Mouse (Mus musculus): ENCODE measurements around the gene Timm50. TPM values are rescaled to one million over a fixed set of nuclear protein-coding genes. Genes with fewer than 3 reads are reported as not detected.

Gene Timm50
- polyA plus RNA-seq, 1 experiment from 2014 or later: 160 TPM

GRCm38 (mm10) chr7:28348601-28349000 lies 36.7 kb upstream of the Timm50 start:
- Histone ChIP-seq H3K27me3 (no peaks in the 10 kb centered on the region), H3K9ac (no peak overlapping the region), H3K36me3 (peaks cover 12% of the 10 kb centered on the region), H3K4me2 (replicated peaks) (no peak overlapping the region), H3K27ac (no peak overlapping the region), H3K9me3 (replicated peaks) (no peaks in the 10 kb centered on the region), H3K4me1 (peaks cover 15% of the 10 kb centered on the region), H3K4me3 (no peak overlapping the region)
- 86% methylated on average over 7 of the region's 7 CpGs for WGBS
- ATAC-seq (ENCODE audit: low FRiP score): no peak

DNA sequence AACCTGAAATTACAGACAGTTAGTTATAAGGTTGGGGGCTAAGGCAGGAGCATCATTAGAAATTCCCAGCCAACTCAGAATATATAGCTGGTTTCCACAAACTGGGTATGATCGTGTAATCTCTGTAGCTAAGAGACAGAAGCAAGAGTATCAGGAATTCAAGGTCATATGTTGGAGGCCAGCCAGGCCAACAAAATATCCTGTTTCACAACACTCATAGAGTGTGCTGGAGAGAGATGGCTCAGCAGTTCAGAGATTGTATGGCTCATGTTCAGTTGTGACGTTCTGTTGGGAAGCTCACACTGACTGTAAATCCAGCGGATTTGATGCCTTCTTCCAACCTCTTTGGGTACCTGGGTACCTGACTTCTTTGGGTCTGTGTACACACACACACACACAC lies 35.9 kb upstream of the Timm50 start:
- 0 out of 2 replicates have a peak, but pooled peaks cover 4% of the 10 kb centered on the region for H3K36me3 ChIP-seq
- H3K27me3 ChIP-seq: no peaks in the 10 kb centered on the region
- no peak overlapping the region for H3K4me2 ChIP-seq (replicated peaks)
- peaks cover 15% of the 10 kb centered on the region for H3K4me1 ChIP-seq
- no peak overlapping the region for H3K4me3 ChIP-seq
- no peaks in the 10 kb centered on the region for H3K9me3 ChIP-seq (replicated peaks)
- no peak overlapping the region for H3K27ac ChIP-seq
- 86% methylated on average over 3 of the region's 3 CpGs for WGBS
- no peak for ATAC-seq (ENCODE audit: low FRiP score)
- no peak overlapping the region for H3K9ac ChIP-seq

DNA sequence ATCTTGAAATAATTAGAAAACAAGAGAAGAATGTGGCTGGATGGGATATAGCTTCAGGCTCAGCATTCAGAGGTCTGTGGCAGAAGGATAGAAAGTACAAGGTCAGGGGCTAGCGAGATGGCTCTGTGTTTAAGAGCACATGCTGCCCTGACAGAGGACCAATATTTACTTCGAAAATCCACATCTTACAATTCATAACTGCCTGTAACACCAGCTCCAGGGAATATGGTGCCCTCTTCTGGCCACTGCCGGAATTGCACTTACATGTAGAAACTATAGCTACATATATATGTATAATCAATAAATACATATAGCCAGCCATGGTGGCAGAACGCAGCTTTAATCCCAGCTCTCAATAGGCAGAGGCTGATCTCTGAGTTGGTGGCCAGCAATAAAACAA lies 32.8 kb upstream of the Timm50 start:
- Histone ChIP-seq H3K4me3 (no peak overlapping the region), H3K36me3 (no peaks in the 10 kb centered on the region), H3K27me3 (no peaks in the 10 kb centered on the region), H3K4me1 (peaks cover 3% of the 10 kb centered on the region), H3K9me3 (replicated peaks) (no peaks in the 10 kb centered on the region), H3K9ac (no peak overlapping the region), H3K4me2 (replicated peaks) (no peak overlapping the region), H3K27ac (no peak overlapping the region)
- 5% methylated on average over 4 of the region's 4 CpGs for WGBS
- no peak for ATAC-seq (ENCODE audit: low FRiP score)

DNA sequence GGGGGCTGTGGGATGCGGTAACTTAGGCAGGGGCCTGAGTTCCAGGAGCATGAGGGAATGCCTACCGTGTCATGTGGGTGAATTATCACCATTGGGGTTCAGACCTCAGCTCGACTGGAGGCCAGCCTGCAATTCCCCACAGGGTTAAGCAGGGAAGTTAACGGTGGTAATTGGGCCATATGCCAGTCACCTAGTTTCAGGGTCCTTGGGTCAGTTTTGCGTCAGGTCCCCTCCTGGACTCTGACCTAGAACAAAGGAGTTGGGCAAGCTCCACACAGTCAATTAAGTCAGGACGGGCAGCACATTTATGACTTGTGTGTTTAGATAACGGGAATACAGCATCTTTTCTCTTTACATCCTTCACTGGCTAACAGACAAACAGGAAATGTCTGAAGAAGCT lies 29.5 kb upstream of the Timm50 start:
- 54% methylated on average over 7 of the region's 7 CpGs for WGBS
- Histone ChIP-seq H3K4me1 (peaks cover 9% of the 10 kb centered on the region), H3K4me3 (no peak overlapping the region), H3K9me3 (replicated peaks) (no peaks in the 10 kb centered on the region), H3K27ac (no peak overlapping the region), H3K9ac (0 out of 2 replicates have a peak overlapping the region, but pooled peaks have one; percentile 18), H3K36me3 (no peaks in the 10 kb centered on the region), H3K27me3 (no peaks in the 10 kb centered on the region), H3K4me2 (replicated peaks) (no peak overlapping the region)
- no peak for ATAC-seq (ENCODE audit: low FRiP score)

DNA sequence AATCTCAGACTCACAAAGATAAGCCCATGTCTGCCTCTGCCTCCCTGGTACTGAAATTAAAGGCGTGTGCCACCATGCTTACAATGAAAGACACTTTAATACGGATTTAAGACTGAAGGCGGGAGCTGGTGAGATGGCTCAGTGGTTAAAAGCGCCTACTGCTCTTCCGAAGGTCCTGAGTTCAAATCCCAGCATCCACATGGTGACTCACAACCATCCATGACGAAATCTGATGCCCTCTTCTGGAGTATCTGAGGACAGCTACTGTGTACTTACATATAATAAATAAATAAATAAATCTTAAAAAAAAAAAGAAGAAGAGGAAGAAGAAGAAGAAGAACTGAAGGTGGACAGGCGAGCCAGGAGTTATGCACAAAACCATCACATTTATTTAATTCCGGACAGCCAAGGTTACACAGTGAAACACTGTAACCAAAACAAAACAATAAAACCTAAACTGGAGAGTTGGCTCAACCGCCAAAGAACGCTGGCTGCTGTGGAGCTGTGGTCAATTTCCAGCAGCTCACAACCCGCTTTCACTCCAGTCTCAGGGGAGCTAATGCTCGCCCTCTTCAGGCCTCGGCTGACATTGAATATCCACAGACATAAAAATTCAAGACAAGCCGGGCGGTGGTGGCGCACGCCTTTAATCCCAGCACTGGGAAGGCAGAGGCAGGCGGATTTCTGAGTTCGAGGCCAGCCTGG lies 27.5 kb upstream of the Timm50 start:
- Histone ChIP-seq H3K9me3 (replicated peaks) (no peaks in the 10 kb centered on the region), H3K4me3 (peak overlapping the region; percentile 90), H3K36me3 (no peaks in the 10 kb centered on the region), H3K9ac (no peak overlapping the region), H3K27ac (peak overlapping the region; percentile 86; the same call in 1 of the 2 replicates), H3K4me2 (replicated peaks) (peak overlapping the region; percentile 76), H3K27me3 (no peaks in the 10 kb centered on the region), H3K4me1 (peaks cover 17% of the 10 kb centered on the region)
- no peak for ATAC-seq (ENCODE audit: low FRiP score)
- WGBS: 78% methylated on average over 19 of the region's 19 CpGs

DNA sequence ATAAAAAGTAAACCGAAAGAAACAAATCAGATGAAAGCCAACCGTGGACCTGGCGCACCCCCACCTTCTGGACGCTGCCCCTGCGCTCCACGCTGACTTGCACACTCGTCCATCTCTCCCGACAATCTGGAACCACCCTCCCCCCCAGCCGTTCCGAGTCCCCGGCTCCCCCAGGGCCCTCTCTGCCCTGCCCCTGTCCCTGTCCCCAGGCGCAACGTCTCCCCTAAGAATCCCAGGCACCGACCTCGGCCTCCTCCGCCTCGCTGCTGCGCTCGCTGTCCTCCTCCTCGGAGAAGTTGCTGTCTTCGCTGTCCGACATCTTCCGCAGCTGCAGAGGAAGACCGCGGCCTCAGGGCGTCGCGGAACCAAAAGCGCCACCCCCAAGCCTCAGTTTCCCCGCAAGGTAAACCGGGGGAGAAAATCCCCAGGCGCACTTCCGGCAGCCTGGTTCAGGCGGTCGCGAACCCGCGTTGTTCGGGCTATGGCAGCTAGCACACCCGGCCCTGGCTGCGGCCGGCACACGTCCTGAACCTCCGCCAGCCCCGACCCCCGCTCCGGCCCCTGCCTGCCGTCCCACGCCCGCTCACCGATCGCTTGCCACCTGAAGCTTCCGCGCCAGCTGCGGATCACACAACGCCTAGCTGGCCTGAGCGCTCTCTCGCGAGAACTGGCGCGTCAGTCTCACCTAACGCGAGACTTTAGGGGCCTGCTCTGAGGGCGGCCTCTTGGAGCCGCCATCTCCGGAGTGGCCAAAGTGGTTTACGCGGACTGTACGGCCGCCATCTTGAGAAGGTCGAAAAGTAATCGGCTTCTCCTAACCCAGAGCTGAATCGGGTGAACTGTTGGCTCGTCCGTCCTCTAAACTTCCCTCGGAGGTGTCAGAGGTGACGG lies 26.5 kb upstream of the Timm50 start, which contains the start of gene Supt5:
Gene Supt5 (minus strand): TSS at position 639 of the 891 bp plus-strand sequence.
- H3K4me3 ChIP-seq: peak within 1 kb of the TSS; percentile 90
- peaks cover 17% of the 10 kb centered on the region for H3K4me1 ChIP-seq
- H3K27ac ChIP-seq: peak within 1 kb of the TSS; percentile 86
- H3K4me2 ChIP-seq (replicated peaks): peak within 1 kb of the TSS; percentile 76
- H3K9me3 ChIP-seq (replicated peaks): no peaks in the 10 kb centered on the region
- H3K27me3 ChIP-seq: no peaks in the 10 kb centered on the region
- peak; percentile 98 for ATAC-seq (ENCODE audit: low FRiP score)
- peak within 1 kb of the TSS; percentile 95 for H3K9ac ChIP-seq
- 0 out of 2 replicates have a peak, but pooled peaks cover 3% of the 10 kb centered on the region for H3K36me3 ChIP-seq
- WGBS: under 1% methylated on average over 74 of the region's 77 CpGs

DNA sequence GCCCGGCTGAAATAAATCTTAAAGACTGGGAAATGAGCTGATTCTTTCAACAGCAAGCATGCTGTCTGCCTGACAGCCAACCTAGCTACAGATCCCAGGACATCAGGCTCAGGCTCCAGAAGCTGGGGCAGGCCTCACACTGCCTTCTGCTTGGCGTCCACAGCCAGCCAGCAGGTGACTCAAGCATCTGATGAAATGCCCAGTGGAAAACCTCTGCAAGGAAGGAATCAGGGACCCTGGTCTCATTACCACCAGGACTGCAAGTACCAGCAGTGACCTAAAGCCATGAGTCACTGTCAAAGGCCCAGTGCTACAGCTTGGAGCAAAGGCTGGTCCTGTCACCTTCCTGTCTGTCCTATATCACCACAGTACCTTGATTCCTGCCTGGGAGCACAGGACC lies 23.6 kb upstream of the Timm50 start:
- H3K36me3 ChIP-seq: peaks cover 21% of the 10 kb centered on the region
- no peak overlapping the region for H3K4me3 ChIP-seq
- ATAC-seq (ENCODE audit: low FRiP score): no peak
- H3K27ac ChIP-seq: no peak overlapping the region
- H3K9ac ChIP-seq: no peak overlapping the region
- no peak overlapping the region for H3K4me2 ChIP-seq (replicated peaks)
- H3K4me1 ChIP-seq: peaks cover 17% of the 10 kb centered on the region
- no peaks in the 10 kb centered on the region for H3K27me3 ChIP-seq
- WGBS: 93% methylated on average over 2 of the region's 2 CpGs
- no peaks in the 10 kb centered on the region for H3K9me3 ChIP-seq (replicated peaks)

GRCm38 (mm10) chr7:28334534-28334933 lies 22.7 kb upstream of the Timm50 start:
- Histone ChIP-seq H3K4me3 (no peak overlapping the region), H3K4me1 (peaks cover 17% of the 10 kb centered on the region), H3K27me3 (no peaks in the 10 kb centered on the region), H3K9me3 (replicated peaks) (no peaks in the 10 kb centered on the region), H3K9ac (no peak overlapping the region), H3K27ac (no peak overlapping the region), H3K36me3 (peaks cover 30% of the 10 kb centered on the region), H3K4me2 (replicated peaks) (no peak overlapping the region)
- ATAC-seq (ENCODE audit: low FRiP score): no peak
- 97% methylated on average over 4 of the region's 4 CpGs for WGBS

GRCm38 (mm10) chr7:28328260-28328659 lies 16.4 kb upstream of the Timm50 start:
- Histone ChIP-seq H3K4me2 (replicated peaks) (no peak overlapping the region), H3K27me3 (no peaks in the 10 kb centered on the region), H3K36me3 (peaks cover 89% of the 10 kb centered on the region), H3K4me3 (no peak overlapping the region), H3K9ac (no peak overlapping the region), H3K9me3 (replicated peaks) (no peaks in the 10 kb centered on the region), H3K4me1 (no peaks in the 10 kb centered on the region), H3K27ac (no peak overlapping the region)
- WGBS: 95% methylated on average over 2 of the region's 2 CpGs
- no peak for ATAC-seq (ENCODE audit: low FRiP score)

DNA sequence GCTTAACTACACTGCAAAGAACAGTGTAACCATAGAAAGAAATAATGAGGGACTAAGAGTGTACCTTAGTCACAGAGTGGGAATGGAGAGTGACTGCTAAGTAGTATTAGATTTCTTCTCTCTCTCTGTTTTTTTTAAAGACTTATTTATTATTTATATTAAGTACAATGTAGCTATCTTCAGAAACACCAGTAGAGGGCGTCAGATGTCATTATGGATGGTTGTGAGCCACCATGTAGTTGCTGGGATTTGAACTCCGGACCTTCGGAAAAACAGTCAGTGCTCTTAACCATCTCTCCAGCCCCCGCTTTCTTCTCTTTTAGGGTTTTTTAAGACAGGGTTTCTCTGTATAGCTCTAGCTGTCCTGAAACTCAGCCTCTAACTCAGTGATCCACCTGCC lies 14.6 kb upstream of the Timm50 start:
- Histone ChIP-seq H3K4me3 (no peak overlapping the region), H3K36me3 (peaks cover 99% of the 10 kb centered on the region), H3K4me2 (replicated peaks) (no peak overlapping the region), H3K9me3 (replicated peaks) (no peaks in the 10 kb centered on the region), H3K27me3 (no peaks in the 10 kb centered on the region), H3K27ac (no peak overlapping the region), H3K9ac (no peak overlapping the region), H3K4me1 (no peaks in the 10 kb centered on the region)
- 83% methylated on average over 4 of the region's 4 CpGs for WGBS
- ATAC-seq (ENCODE audit: low FRiP score): no peak

DNA sequence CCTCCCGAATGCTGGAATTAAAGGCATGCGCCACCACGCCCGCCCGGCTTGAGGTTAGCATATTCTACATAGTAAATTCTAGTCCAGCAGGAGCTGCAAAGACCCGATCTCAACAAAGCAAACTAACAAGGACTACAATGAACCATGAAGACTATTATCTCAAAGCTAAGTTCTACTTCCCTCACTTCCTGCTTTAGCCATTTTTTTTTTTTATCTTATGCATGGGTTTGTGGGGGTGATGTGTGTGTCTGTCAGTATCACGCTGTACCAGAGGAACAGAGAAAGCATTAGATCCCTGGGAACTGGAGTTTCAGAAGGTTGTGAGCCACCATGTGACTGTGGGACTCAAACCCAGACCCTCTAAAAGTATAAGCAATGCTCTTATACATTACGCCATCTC lies 13.4 kb upstream of the Timm50 start:
- WGBS: 94% methylated on average over 8 of the region's 8 CpGs
- Histone ChIP-seq H3K9me3 (replicated peaks) (no peaks in the 10 kb centered on the region), H3K36me3 (peaks cover 98% of the 10 kb centered on the region), H3K27me3 (no peaks in the 10 kb centered on the region), H3K27ac (no peak overlapping the region), H3K4me1 (no peaks in the 10 kb centered on the region), H3K9ac (no peak overlapping the region), H3K4me3 (no peak overlapping the region), H3K4me2 (replicated peaks) (no peak overlapping the region)
- no peak for ATAC-seq (ENCODE audit: low FRiP score)

DNA sequence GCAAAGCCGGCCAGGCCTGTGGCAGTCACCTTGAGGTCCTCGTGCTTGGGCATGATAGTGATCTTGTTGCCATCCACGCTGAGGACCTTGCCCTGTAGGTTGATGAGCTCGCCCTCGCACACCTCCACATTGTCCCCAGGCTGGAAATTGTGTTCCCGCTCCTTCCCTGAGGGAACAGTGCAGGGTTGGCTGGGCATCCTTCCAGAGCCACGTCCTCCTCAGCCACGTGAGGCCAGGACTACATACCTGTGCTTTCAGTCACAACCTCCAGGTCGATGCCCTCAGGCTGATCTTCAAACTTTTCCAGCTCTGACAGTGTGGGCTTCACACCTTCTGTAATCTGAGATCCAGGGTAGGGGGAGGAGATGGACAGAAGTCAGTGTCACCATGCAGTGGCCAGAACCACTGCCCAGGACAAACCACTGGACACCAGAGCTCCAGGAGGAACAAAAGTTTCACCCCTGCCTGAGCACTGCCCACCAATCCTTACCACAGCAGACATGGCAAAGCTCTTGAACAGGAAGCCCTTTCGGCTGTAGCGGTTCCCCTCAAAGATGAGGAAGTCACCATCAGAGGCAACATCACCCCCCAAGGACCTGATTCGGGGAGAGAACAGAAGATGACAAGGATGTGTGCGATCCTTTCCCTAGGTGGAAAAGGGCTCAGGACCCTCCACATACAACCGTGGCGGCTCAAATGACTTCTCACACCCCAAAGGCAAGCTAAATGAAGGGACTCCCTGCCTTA lies 10.3 kb upstream of the Timm50 start:
- H3K27ac ChIP-seq: no peak overlapping the region
- H3K9ac ChIP-seq: no peak overlapping the region
- H3K4me3 ChIP-seq: no peak overlapping the region
- no peaks in the 10 kb centered on the region for H3K27me3 ChIP-seq
- no peaks in the 10 kb centered on the region for H3K4me1 ChIP-seq
- H3K36me3 ChIP-seq: peaks cover 99% of the 10 kb centered on the region
- WGBS: 95% methylated on average over 15 of the region's 15 CpGs
- no peaks in the 10 kb centered on the region for H3K9me3 ChIP-seq (replicated peaks)
- no peak for ATAC-seq (ENCODE audit: low FRiP score)
- H3K4me2 ChIP-seq (replicated peaks): no peak overlapping the region

All from hindbrain, embryonic 12.5 days (tissue).